Mouse (Mus musculus) spleen, adult 18-20 months (tissue): ENCODE measurements around the gene Ldlrad3.

ENCODE experiments used
- DNase-seq, 2 experiments: peaks; one replicate each; pipeline ENCODE4 v3.0.0; 2022; ENCODE audit warnings: mixed read lengths in 2 of 2

Gene Ldlrad3

DNA sequence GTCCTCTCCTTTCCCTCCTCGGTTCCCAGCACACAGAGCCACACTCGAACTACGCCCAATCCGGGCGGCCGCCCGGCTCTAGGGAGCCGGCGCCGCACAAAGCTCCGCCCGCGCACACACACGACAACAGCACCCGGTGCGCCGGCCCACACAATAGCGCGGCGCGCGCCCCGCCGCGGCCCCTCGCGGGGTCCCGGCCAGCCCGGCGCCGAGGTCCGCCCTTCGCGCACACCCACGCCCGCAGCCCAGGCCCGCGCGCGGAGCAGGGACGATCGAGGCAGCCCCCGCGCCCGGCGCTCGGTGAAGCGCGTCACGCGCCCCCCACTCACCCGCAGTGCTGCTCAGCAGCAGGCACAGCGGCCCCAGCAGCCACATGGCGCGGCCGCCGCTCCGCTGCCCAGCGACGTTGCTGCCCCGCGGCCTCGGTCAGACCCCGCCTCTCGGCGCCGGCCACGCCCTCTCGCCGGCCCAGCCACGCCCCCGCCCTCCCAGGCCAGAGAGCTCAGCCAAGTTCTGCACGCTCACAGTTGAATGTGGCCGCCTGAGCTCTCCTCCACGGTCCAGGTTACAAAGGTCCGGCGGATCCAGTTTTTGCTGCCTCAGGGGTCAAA is at the start of gene Ldlrad3:
Gene Ldlrad3 (minus strand): TSS at position 435 of the 611 bp plus-strand sequence.
- DNase-seq, result peak; percentile 82 to 94

- no peak for DNase-seq
Measured at GRCm38 (mm10) chr2:102231470-102231869, 45.3 kb upstream of the Ldlrad3 start.

DNA sequence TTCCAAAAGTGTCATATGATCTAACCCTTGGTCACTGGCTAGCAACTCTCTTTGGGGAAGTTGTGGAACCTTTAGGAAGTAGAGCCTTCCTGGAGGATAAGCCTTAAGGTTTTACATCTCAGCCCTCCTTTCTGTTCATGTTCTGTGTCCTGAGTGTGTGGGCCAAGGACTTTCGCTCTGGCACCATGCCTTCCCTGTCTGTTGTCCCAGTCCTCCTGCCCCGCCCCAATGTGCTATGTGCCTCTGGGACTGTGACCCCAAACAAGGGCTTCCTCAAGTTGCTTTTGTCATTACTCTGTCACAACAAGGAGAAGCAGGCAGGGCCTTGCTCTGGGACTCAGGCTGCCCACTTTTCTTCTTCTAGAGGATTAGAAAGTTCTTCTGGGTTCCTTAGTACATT is 42.9 kb upstream of the Ldlrad3 start:
- DNase-seq, result no peak

DNA sequence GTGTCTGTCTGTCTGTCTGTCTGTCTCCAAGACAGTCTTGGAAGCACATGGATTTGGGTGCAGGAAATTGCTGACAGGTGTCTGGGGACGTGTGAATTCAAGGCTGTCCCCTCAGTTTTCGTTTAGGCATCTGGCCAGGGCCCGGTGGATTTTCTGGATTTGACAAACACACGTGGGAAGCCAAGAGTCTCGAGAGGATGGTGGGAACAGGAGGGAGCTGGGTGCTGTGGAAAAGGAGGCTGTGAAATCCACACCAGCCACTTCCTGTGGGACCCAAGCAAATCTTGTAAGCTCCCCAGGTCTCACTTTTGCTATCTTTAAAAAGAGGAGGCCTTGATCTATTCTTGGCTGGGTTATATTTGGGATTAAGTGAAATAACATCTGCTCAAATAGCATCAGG is 42.1 kb upstream of the Ldlrad3 start:
- DNase-seq, result no peak

GRCm38 (mm10) chr2:102227839-102228238 is 41.7 kb upstream of the Ldlrad3 start:
- DNase-seq, result no peak

- no peak for DNase-seq
Measured at GRCm38 (mm10) chr2:102226274-102226673, 40.1 kb upstream of the Ldlrad3 start.

DNA sequence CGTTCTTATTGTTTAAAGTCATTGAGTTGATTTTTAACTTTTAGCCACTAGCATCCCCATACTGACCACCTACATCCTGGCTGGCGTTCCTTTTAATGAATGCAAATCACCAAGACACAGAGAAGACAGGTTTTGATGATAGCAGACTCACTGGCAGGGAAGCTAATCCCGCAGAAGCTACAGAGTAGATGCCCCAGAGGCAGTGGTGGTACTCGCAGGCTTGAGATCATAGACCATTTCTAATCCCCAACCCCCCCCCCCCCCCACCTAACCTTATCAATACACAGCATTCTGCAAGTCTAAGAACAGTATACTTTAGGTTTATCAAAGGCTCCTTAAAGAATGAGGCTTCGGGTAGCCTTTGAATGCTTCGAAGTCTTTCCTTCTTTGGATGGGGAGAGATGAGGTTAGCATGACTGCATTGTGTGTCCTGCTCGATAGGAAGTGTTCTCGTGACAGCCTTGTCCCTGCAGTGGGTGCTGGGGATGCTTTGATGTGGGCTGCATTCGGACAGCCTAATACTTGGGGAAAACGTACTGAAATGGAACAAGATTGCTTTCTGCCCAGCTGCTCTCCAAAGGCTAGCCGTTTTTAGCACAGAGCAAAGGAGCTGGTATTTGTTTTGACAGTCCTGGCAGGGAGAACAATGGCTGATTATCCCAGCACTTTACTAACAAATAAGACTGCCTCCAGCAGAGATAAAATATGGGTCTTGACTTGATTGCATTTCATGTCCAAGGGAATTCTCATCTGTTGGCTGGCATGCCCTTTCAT is 37.4 kb upstream of the Ldlrad3 start:
- no peak for DNase-seq

DNA sequence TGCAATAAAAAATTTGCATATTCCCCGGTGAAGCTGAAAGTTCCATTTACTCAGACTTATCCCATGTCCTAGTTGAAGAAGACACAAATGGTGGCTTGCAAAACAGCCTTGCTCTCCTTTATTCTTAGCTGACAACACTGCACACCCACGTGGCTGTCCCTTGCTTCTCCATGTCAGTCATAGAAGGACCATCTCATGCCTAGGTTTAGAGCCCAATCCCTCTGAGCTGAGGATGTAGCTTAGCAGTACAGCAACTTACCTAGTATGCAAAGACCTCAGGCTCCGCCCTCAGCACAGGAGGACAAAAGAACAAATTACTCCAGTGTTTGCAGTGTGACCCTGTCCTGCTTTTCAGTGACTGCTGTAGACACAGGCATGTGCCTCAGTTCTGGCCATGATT is 36.6 kb upstream of the Ldlrad3 start:
- peak; percentile 8 to 32 for DNase-seq

DNA sequence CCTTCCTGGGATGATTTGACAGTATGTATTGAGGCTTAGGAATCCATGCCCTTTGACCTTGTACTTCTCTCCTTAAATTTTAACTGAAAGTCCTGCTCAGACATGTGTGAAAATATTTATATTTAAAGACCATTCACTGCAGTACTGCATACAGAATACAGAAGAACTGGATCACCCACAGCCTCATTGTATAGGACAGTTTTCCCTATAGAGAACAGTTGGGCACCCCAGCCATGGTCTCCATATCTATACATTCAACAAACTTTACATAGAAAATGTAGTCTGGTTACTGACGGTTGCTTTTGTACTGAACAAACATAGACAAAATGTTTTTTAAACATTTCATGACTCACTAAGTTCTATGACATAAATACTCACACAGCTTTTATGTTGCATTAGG is 30.6 kb upstream of the Ldlrad3 start:
- DNase-seq, result no peak

- no peak for DNase-seq
Measured at GRCm38 (mm10) chr2:102212096-102212495, 25.9 kb upstream of the Ldlrad3 start.

GRCm38 (mm10) chr2:102205672-102206399 is 19.7 kb upstream of the Ldlrad3 start:
- DNase-seq, result no peak

DNA sequence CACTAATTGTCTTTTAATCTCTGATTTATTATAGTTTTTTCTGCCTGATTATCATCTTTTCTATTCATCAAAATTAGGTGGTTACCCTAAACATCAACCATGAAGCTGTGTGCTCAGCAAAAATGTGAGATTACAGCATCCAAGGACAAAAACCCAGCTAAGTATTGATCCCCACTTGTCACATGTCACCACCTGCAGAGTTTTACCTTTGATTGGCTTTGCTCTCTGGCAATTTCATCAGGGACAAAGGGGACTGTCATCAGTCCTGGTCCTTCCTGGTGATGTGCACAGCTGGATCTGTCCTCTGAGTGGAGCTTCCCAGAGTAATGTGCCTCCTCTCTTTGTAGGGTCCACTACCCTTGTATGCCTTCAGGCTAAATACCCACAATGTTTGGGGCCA is 17.3 kb upstream of the Ldlrad3 start:
- no peak for DNase-seq

GRCm38 (mm10) chr2:102202211-102202770 is 16.1 kb upstream of the Ldlrad3 start:
- no peak for DNase-seq

DNA sequence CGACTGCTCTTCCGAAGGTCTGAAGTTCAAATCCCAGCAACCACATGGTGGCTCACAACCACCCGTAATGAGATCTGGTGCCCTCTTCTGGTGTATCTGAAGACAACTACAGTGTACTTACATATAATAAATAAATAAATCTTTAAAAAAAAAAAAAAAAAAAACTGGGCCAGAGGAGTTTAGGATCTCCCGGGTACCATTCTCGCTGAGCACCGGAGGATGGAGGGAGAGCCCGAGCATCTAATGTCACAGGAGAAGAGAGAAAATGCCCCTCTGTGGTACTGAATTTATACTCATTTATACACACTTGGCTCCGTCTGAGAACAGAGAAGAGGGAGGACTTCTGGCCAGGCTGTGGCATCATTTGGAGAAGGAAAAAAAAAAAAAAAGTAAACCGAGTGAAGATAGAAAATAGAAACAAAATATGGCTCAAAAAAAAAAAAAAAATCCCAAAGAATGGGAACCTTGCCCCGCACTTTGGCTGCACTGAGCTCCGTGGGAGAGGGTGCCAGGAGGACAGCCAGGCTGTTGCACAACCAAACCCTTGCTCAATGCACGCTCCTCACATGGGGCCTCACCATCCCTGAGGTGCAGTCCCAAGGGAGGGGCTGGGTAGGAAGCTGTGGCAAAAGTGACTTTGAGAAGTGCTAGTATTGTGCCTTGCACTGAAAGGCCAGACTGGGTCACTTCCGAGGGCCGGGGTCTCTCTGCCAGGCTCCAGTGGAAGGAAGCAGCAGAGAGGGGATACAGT is 15.2 kb upstream of the Ldlrad3 start:
- DNase-seq, result peak in 1 of 2 experiments; percentile 7

- DNase-seq, result no peak
Measured at GRCm38 (mm10) chr2:102197332-102197731, 11.1 kb upstream of the Ldlrad3 start.

GRCm38 (mm10) chr2:102196709-102197108 is 10.5 kb upstream of the Ldlrad3 start:
- no peak for DNase-seq

GRCm38 (mm10) chr2:102195494-102195893 is 9.3 kb upstream of the Ldlrad3 start:
- no peak for DNase-seq

GRCm38 (mm10) chr2:102194247-102194646 is 8.1 kb upstream of the Ldlrad3 start:
- DNase-seq, result no peak

GRCm38 (mm10) chr2:102192943-102193820 is 7.0 kb upstream of the Ldlrad3 start:
- DNase-seq, result no peak

DNA sequence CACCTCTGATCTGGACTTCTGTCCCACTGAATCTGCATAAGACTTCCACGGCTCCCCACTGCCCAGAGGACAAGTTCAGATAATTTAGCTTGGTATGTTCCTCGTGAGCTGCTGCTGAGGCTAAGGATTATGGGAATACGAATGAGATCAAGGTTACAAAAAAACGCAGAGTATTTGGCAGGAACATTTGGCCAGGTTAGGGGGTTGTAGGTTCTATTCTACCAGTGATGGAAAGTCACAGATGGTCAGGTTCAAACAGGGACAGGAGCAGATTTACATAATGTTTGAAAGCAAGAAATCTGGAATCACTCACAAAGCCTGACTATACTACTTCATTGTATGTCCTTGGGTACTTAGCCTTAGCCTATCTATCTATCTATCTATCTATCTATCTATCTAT is 5.6 kb upstream of the Ldlrad3 start:
- no peak for DNase-seq

GRCm38 (mm10) chr2:102190956-102191355 is 4.8 kb upstream of the Ldlrad3 start:
- no peak for DNase-seq
